Mouse (Mus musculus) granulocyte monocyte progenitor cell, adult 5-6 weeks (primary cell): ENCODE measurements around the gene Pimreg. TPM values are rescaled to one million over a fixed set of nuclear protein-coding genes. Genes with fewer than 3 reads are reported as not detected.

ENCODE experiments used
- ATAC-seq: replicated peaks from 2 replicates; pipeline ENCODE4 v1.8.0; 2016; ENCODE audit warnings: mild to moderate bottlenecking, moderate TSS enrichment, inconsistent platforms; ENCODE audit not compliant: poor library complexity, severe bottlenecking
- total RNA-seq, 2 experiments: library from RNA; stranded (forward) in 1 of 2; stranded (reverse) in 1 of 2; fragments of 200-712, 200-1000 nt in 1 of 2; fragments of >200 nt in 1 of 2; fragmentation: Nextera tagmentation in 1 of 2; gene quantifications; 2 replicates each; pipeline ENCODE4 v1.2.3; 2014 to 2017

The Pimreg gene
- total RNA-seq (2014; fragmentation: Nextera tagmentation) (7.5 and 14.4 TPM in 2 replicates), total RNA-seq (2017) (12.4 and 17.0 TPM in 2 replicates)

GRCm38 (mm10) chr11:72041768-72042607, at the start of gene Pimreg:
TSS of gene Pimreg (plus strand) at chr11:72042032.
- peak; percentile 82 for ATAC-seq

GRCm38 (mm10) chr11:71992438-71992837, 49.4 kb upstream of the Pimreg start:
- no peak for ATAC-seq

- peak; percentile 96 for ATAC-seq
These were observed 45.8 kb upstream of the Pimreg start for GRCm38 (mm10) chr11:71995968-71996511.

GRCm38 (mm10) chr11:71996805-71997204, 45.0 kb upstream of the Pimreg start:
- no peak for ATAC-seq

- ATAC-seq: no peak
These were observed 41.6 kb upstream of the Pimreg start for GRCm38 (mm10) chr11:72000194-72000593.

GRCm38 (mm10) chr11:72002138-72002853, 39.5 kb upstream of the Pimreg start:
- ATAC-seq: 0 out of 2 replicates have a peak, but pooled peaks have one; percentile 57

GRCm38 (mm10) chr11:72003171-72003570, 38.7 kb upstream of the Pimreg start:
- ATAC-seq: no peak

- ATAC-seq: peak; percentile 64
These were observed 36.3 kb upstream of the Pimreg start for GRCm38 (mm10) chr11:72005547-72005946.

- no peak for ATAC-seq
These were observed 31.5 kb upstream of the Pimreg start for GRCm38 (mm10) chr11:72010367-72010766.

- no peak for ATAC-seq
These were observed 30.7 kb upstream of the Pimreg start for GRCm38 (mm10) chr11:72010940-72011722.

GRCm38 (mm10) chr11:72011955-72012354, 29.9 kb upstream of the Pimreg start:
- ATAC-seq: no peak

- ATAC-seq: no peak
These were observed 27.2 kb upstream of the Pimreg start for GRCm38 (mm10) chr11:72014674-72015073.

- ATAC-seq: no peak
These were observed 25.1 kb upstream of the Pimreg start for GRCm38 (mm10) chr11:72016518-72017252.

GRCm38 (mm10) chr11:72017253-72017601, 24.6 kb upstream of the Pimreg start:
- no peak for ATAC-seq

GRCm38 (mm10) chr11:72021015-72021414, 20.8 kb upstream of the Pimreg start:
- ATAC-seq: no peak

GRCm38 (mm10) chr11:72022827-72023226, 19.0 kb upstream of the Pimreg start:
- no peak for ATAC-seq

GRCm38 (mm10) chr11:72023581-72023980, 18.3 kb upstream of the Pimreg start:
- no peak for ATAC-seq

- ATAC-seq: peak; percentile 79
These were observed 17.5 kb upstream of the Pimreg start for GRCm38 (mm10) chr11:72024193-72024781.

GRCm38 (mm10) chr11:72025843-72026242, 16.0 kb upstream of the Pimreg start:
- peak; percentile 62 for ATAC-seq
